Mouse (Mus musculus): ENCODE data around the gene Shroom4. TPM values are rescaled to one million over a fixed set of nuclear protein-coding genes. Genes with fewer than 3 reads are reported as not detected.

The Shroom4 gene
- total RNA-seq, 2 experiments from 2014 or later, result 0.07 TPM; not detected in 1

DNA sequence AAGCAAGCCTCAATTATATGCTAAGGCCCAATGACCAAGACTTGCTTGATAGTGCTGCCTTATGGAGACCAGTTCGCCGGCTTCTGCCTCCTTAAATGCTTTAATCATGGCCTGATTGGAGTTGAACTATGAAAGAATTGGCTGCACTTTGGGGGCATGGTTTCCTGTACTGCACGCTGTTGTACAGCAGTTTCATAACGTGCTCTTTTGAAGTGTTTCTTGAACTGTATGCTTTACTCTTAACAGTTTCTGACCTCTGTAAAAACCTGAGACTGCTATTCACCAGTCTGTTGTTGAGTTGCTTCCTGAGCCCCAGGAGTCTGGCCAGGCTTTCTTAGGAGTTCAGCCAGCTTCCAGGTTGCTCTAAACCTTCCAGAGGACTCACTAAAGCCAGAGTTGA is 90.8 kb downstream of the Shroom4 start:
- no peak for ATAC-seq (ENCODE audit: poor library complexity, severe bottlenecking)

GRCm38 (mm10) chrX:6495456-6495855 is 95.8 kb downstream of the Shroom4 start:
- ATAC-seq (ENCODE audit: poor library complexity, severe bottlenecking), result no peak

DNA sequence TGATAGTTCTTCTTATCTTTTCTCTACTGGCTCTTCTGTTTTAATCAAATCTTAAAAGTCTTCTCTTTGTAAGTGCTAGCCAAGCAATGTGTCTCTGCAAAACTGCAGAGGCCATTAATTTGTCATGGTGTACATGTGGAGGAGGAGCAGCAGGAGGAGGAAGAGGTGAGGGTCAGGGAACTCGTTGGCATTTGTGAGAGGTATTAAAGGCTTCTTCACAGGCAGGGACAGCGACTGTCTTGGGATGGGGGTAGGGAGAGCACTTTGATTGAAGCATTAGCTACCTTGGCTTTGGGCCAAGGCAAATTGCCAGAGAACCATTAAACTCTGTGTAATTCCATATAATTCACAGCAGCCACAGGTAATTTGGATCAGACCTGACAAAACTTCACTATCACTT is 96.7 kb downstream of the Shroom4 start:
- no peak for ATAC-seq (ENCODE audit: poor library complexity, severe bottlenecking)

- no peak for ATAC-seq (ENCODE audit: poor library complexity, severe bottlenecking)
Observed at GRCm38 (mm10) chrX:6501850-6502249, 102.2 kb downstream of the Shroom4 start.

DNA sequence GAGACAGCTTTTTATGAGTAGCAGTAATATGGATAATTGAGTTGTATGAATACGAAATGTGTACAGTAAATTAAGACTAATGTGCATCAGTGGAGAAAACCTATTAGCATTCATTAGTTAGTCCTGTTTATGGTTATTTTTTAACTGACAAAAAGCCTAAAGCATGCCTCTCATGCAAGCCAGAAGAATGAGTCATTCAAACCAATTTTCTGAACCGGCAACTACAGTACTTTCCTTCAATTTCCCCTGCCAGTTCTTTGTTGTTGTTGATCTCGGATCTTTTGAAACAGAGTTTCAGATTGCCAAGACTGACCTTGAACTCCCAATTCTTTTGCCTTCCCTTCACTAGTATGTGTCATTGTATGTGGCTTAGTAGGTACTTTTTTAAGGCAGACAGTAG is 117.6 kb downstream of the Shroom4 start:
- ATAC-seq (ENCODE audit: poor library complexity, severe bottlenecking), result no peak

DNA sequence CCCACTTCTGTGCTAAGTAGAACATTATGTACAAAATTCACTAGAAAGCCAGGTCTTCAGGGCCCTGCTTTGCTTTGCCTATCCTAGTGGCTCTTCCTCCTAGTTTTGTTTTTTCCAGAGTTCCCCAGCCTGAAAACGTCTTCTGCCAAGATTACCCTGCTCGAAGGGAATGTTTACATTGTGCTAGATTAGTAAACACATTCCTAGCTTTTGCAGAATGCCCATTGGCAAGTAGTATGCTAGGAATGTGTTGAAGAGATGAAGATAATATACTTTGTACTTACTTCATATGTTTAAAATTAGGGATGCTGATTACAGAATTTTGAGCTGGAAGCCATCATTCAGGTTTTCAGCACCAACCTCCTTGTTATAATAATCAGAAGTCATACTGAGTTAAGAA is 118.8 kb downstream of the Shroom4 start:
- no peak for ATAC-seq (ENCODE audit: poor library complexity, severe bottlenecking)

DNA sequence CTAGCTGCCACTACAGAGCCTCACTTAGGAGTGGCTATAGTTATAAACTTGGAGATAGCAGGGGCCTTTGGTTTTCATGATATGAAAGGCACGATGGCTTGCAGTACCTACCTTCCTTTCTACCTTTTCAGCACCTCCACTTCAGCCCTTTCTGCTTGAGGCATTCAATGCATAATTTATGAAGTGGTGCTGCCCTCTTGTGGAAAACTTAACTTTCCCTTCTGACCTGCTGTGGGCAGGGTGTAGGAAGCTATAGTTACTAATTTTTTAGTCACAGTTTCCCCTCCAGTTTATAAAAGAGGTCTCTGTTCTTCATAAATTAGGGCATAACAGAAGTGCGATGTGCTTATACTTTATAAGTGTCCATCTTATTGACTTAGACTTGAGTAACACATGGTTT is 123.3 kb downstream of the Shroom4 start:
- no peak for ATAC-seq (ENCODE audit: poor library complexity, severe bottlenecking)

- no peak for ATAC-seq (ENCODE audit: poor library complexity, severe bottlenecking)
Observed at GRCm38 (mm10) chrX:6536636-6537035, 137.0 kb downstream of the Shroom4 start.

- ATAC-seq (ENCODE audit: poor library complexity, severe bottlenecking), result no peak
Observed at GRCm38 (mm10) chrX:6537689-6538088, 138.0 kb downstream of the Shroom4 start.

GRCm38 (mm10) chrX:6565066-6565465 is 165.4 kb downstream of the Shroom4 start:
- no peak for ATAC-seq (ENCODE audit: poor library complexity, severe bottlenecking)

- ATAC-seq (ENCODE audit: poor library complexity, severe bottlenecking), result no peak
Observed at GRCm38 (mm10) chrX:6574511-6574910, 174.9 kb downstream of the Shroom4 start.

DNA sequence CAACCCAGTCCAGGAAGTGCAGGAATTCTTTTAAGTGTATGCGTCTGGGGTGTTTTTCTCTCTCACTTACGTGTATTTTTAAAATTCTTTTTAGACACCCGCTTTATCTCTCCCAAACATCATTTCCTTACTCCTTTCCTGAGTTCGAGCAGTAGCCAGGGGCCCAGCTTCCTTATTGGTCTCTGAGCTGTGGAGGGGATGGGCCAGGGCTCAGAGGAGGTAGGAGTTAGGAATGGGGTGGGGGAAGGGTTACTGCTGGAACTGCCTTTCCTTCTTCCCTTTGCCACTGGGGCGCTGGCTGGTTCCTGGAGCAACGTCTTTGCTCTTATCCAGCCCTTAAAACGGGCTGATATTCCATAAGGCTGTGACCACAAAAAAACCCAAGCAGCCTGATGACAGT is 177.3 kb downstream of the Shroom4 start:
- no peak for ATAC-seq (ENCODE audit: poor library complexity, severe bottlenecking)

GRCm38 (mm10) chrX:6580671-6581070 is 181.0 kb downstream of the Shroom4 start:
- ATAC-seq (ENCODE audit: poor library complexity, severe bottlenecking), result no peak

DNA sequence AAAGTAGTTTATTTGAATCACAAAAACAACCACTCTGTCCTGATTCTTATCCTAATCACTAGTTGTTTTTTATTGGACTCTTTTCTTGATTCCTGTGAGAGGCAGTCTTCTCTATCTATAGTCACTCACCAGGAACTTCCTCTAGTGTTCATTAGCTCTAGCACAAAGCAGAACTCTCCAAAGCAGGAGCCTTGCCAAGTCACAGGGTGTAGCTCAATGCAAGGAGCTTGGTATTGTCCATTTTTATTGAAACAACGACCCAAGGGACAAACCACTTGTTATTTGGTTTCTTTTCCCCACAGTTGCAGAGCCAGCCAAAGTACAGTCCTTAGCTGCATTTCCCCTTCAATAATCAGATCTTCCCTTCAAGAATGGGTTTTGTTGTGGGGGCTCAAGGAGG is 181.5 kb downstream of the Shroom4 start:
- ATAC-seq (ENCODE audit: poor library complexity, severe bottlenecking), result no peak

GRCm38 (mm10) chrX:6582646-6583045 is 183.0 kb downstream of the Shroom4 start:
- no peak for ATAC-seq (ENCODE audit: poor library complexity, severe bottlenecking)

- no peak for ATAC-seq (ENCODE audit: poor library complexity, severe bottlenecking)
Observed at GRCm38 (mm10) chrX:6594183-6594582, 194.5 kb downstream of the Shroom4 start.

DNA sequence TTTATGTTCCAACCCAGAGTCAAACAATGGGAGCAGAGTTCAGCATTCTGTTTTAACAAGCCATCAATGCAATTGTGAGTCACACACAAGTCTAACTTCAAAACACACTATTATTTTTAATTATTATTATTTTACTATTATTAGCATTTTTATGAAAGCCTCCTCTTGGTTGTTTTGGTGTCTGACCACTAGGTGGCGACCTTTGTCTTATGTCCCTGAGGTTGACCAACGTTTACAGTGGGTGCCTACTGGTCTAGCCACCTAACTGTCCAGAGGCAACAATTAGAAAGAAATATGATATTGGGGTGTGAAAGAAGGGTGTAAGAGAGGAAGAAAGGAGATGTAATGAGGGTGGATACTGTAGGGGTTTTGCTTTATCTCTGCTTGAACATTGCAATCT is 254.4 kb downstream of the Shroom4 start:
- ATAC-seq (ENCODE audit: poor library complexity, severe bottlenecking), result no peak

DNA sequence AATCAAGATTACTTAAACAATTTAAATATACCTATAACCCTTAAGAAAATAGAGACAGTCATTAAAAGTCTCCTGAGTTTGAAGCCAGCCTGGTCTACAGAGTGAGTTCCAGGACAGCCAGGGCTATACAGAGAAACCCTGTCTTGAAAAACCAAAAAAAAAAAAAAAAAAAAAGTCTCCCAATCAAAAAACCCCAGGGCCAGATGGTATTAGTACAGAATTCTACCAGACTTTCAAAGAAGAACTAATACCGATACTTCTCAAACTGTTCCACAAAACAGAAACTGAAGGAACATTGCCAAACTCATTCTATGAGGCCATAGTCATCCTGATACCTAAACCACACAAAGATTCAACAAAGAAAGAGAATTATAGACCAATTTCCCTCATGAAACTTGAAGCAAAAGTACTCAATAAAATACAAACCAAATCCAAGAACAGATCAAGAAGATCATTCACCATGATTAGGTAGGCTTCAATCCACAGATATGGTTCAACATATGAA is 259.2 kb downstream of the Shroom4 start:
- no peak for ATAC-seq (ENCODE audit: poor library complexity, severe bottlenecking)

Other genes with a start within 250 kb of the Shroom4 start
- gene Nudt10, start 226.8 kb upstream of the Shroom4 start, total RNA-seq (2015), result not detected in 2 replicates
- not detected in 2 replicates for gene Nudt10, start 226.8 kb upstream of the Shroom4 start, total RNA-seq (2017)
- not detected in 2 replicates for gene Bmp15, start 79.1 kb upstream of the Shroom4 start, total RNA-seq (2015)
- not detected in 2 replicates for gene Bmp15, start 79.1 kb upstream of the Shroom4 start, total RNA-seq (2017)

Measured in megakaryocyte, adult 5-6 weeks (primary cell).